Mouse (Mus musculus): ENCODE results near the gene Tmem178b. TPM values are rescaled to one million over a fixed set of nuclear protein-coding genes. Genes with fewer than 3 reads are reported as not detected.

Gene Tmem178b
- polyA plus RNA-seq, 1 experiment from 2014 or later: not detected

DNA sequence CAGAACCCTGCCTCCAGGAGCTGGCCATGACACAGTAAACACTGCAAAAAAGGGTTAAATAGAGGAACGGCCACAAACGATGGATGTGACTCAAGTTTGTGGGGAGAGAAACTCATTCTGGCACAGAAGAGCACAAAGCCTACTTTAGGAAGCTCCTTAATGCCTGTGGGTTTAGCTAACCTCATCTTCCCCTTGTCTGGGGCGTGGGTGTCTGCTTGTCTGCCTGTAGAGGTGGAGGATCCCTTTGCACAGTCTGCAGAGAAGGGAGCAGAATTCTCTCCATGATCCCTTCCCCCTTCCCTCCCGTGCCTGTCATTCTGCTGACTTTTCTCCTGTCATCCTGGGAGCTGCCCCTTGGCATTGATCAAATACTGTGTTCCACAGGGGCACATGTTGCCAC is 304.8 kb downstream of the Tmem178b start:
- H3K36me3 ChIP-seq (ENCODE audit: inconsistent target): no peaks in the 10 kb centered on the region
- H3K4me3 ChIP-seq (ENCODE audit: inconsistent target): no peak overlapping the region
- H3K79me2 ChIP-seq (ENCODE audit: inconsistent target): no peaks in the 10 kb centered on the region
- 41% methylated on average over 4 of the region's 4 CpGs for WGBS (ENCODE audit: missing documents)
- H3K27ac ChIP-seq: no peak overlapping the region

DNA sequence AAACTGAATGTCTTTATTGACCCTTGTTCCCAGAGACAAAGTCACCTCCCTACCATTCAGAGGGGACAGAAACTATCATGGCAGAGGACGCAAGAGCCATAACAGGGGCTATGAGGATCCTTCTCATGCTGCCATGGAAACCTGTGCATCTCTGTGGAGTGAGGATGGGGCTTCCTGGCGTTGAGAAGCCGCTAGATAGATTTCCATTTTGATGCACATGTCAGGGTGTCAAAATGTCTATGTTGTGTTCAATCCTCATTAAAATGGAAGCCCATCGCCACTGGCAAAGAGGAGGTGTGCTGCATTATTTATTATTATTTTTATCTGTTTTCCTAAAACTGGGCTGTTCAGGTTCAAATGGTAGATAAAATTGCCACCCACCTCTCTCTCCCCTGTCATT is 307.5 kb downstream of the Tmem178b start:
- Histone ChIP-seq H3K4me3 (ENCODE audit: inconsistent target) (no peak overlapping the region), H3K36me3 (ENCODE audit: inconsistent target) (no peaks in the 10 kb centered on the region), H3K27ac (no peak overlapping the region), H3K79me2 (ENCODE audit: inconsistent target) (no peaks in the 10 kb centered on the region)
- 93% methylated on average over 4 of the region's 4 CpGs for WGBS (ENCODE audit: missing documents)

DNA sequence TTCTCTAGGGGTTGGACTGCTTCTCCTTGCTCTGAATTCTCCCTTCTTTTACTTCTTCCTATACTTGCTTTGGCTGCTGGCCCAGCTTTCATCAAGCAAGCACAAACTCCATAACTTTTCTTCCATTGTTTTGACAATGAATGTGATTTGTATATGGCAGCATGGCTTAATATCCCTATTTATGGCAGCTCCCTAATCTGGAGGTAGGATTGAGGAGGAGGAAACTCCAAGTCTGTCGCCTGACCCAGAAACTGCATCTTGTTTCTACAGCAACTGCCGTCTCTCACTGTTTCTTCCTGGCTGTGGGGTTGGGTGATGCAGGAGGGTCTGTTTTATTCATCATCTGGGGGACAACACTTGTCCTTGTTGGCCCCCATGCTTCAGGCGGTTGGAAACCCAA is 327.6 kb downstream of the Tmem178b start:
- Histone ChIP-seq H3K79me2 (ENCODE audit: inconsistent target) (no peaks in the 10 kb centered on the region), H3K4me3 (ENCODE audit: inconsistent target) (no peak overlapping the region), H3K27ac (no peak overlapping the region), H3K36me3 (ENCODE audit: inconsistent target) (no peaks in the 10 kb centered on the region)
- WGBS (ENCODE audit: missing documents): 81% methylated on average over 3 of the region's 3 CpGs

DNA sequence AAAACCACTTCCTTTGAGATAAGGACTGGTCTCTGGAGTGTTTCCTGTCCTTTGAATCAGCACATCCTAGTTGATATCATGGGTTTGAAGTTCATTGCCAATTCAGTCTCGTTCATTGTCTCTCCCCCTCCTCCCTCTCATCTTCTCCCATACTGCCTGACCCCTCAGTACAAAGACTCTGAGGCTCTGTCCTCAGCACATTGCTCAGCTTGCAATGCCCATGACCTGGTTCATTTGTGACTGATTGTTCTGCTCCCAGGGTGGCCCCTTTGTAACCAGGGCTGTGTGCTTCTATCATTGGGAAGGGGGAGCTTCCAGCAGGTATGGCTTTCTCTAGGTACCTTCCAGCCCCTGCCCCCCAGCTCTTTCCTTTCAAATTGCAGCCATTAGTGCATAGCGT is 329.5 kb downstream of the Tmem178b start:
- WGBS (ENCODE audit: missing documents): 47% methylated on average over 2 of the region's 2 CpGs
- no peaks in the 10 kb centered on the region for H3K79me2 ChIP-seq (ENCODE audit: inconsistent target)
- H3K27ac ChIP-seq: no peak overlapping the region
- no peaks in the 10 kb centered on the region for H3K36me3 ChIP-seq (ENCODE audit: inconsistent target)
- H3K4me3 ChIP-seq (ENCODE audit: inconsistent target): no peak overlapping the region

GRCm38 (mm10) chr6:40205380-40205779 is 332.3 kb downstream of the Tmem178b start:
- Histone ChIP-seq H3K4me3 (ENCODE audit: inconsistent target) (no peak overlapping the region), H3K79me2 (ENCODE audit: inconsistent target) (no peaks in the 10 kb centered on the region), H3K36me3 (ENCODE audit: inconsistent target) (no peaks in the 10 kb centered on the region), H3K27ac (no peak overlapping the region)
- 77% methylated on average over 2 of the region's 2 CpGs for WGBS (ENCODE audit: missing documents)

GRCm38 (mm10) chr6:40208014-40208413 is 334.9 kb downstream of the Tmem178b start:
- no peaks in the 10 kb centered on the region for H3K36me3 ChIP-seq (ENCODE audit: inconsistent target)
- no peak overlapping the region for H3K27ac ChIP-seq
- WGBS (ENCODE audit: missing documents): 71% methylated on average over 3 of the region's 3 CpGs
- no peak overlapping the region for H3K4me3 ChIP-seq (ENCODE audit: inconsistent target)
- H3K79me2 ChIP-seq (ENCODE audit: inconsistent target): no peaks in the 10 kb centered on the region

DNA sequence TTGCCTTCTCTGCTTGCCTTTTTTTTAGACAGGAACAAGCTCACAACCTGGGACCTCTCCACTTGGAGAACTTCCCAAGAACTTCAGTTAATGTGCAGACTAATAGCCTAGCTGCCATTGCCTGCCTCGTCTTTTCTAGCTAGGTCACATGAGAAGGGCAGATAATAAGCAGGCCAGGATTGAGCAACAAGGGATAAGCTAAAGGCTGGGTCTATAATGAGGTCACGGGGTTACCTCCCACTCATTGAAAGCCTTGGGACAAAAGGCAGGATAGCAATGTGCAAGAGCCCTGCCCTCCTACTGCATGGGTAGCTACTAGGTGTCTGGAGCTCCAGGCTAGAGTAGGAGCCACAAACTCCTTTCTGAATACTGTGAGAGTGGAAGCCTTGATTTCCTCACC is 336.1 kb downstream of the Tmem178b start:
- no peaks in the 10 kb centered on the region for H3K79me2 ChIP-seq (ENCODE audit: inconsistent target)
- no peak overlapping the region for H3K4me3 ChIP-seq (ENCODE audit: inconsistent target)
- no peak overlapping the region for H3K27ac ChIP-seq
- H3K36me3 ChIP-seq (ENCODE audit: inconsistent target): no peaks in the 10 kb centered on the region
- 60% methylated on average over 2 of the region's 2 CpGs for WGBS (ENCODE audit: missing documents)

GRCm38 (mm10) chr6:40217154-40217553 is 344.1 kb downstream of the Tmem178b start:
- Histone ChIP-seq H3K4me3 (ENCODE audit: inconsistent target) (no peak overlapping the region), H3K36me3 (ENCODE audit: inconsistent target) (no peaks in the 10 kb centered on the region), H3K79me2 (ENCODE audit: inconsistent target) (no peaks in the 10 kb centered on the region), H3K27ac (no peak overlapping the region)
- 94% methylated on average over 12 of the region's 12 CpGs for WGBS (ENCODE audit: missing documents)

GRCm38 (mm10) chr6:40217651-40218050 is 344.6 kb downstream of the Tmem178b start:
- no peak overlapping the region for H3K4me3 ChIP-seq (ENCODE audit: inconsistent target)
- WGBS (ENCODE audit: missing documents): 93% methylated on average over 3 of the region's 3 CpGs
- no peak overlapping the region for H3K27ac ChIP-seq
- H3K79me2 ChIP-seq (ENCODE audit: inconsistent target): no peaks in the 10 kb centered on the region
- no peaks in the 10 kb centered on the region for H3K36me3 ChIP-seq (ENCODE audit: inconsistent target)

- no peaks in the 10 kb centered on the region for H3K79me2 ChIP-seq (ENCODE audit: inconsistent target)
- H3K36me3 ChIP-seq (ENCODE audit: inconsistent target): no peaks in the 10 kb centered on the region
These were observed 347.6 kb downstream of the Tmem178b start for GRCm38 (mm10) chr6:40220634-40221120.

GRCm38 (mm10) chr6:40225585-40226280 is 352.7 kb downstream of the Tmem178b start:
- Histone ChIP-seq H3K36me3 (ENCODE audit: inconsistent target) (no peaks in the 10 kb centered on the region), H3K4me3 (ENCODE audit: inconsistent target) (no peak overlapping the region), H3K79me2 (ENCODE audit: inconsistent target) (no peaks in the 10 kb centered on the region), H3K27ac (no peak overlapping the region)
- WGBS (ENCODE audit: missing documents): 83% methylated on average over 11 of the region's 11 CpGs

More at GRCm38 (mm10) chr6:40220634-40221120, 347.6 kb downstream of the Tmem178b start:
- no peak overlapping the region for H3K27ac ChIP-seq
- no peak overlapping the region for H3K4me3 ChIP-seq (ENCODE audit: inconsistent target)

- H3K27ac ChIP-seq: no peak overlapping the region
- WGBS (ENCODE audit: missing documents): 95% methylated on average over 2 of the region's 2 CpGs
- H3K4me3 ChIP-seq (ENCODE audit: inconsistent target): no peak overlapping the region
These were observed 355.9 kb downstream of the Tmem178b start for GRCm38 (mm10) chr6:40228981-40229380.

GRCm38 (mm10) chr6:40229985-40230384 is 356.9 kb downstream of the Tmem178b start:
- no peak overlapping the region for H3K27ac ChIP-seq
- H3K36me3 ChIP-seq (ENCODE audit: inconsistent target): no peaks in the 10 kb centered on the region
- H3K79me2 ChIP-seq (ENCODE audit: inconsistent target): no peaks in the 10 kb centered on the region
- H3K4me3 ChIP-seq (ENCODE audit: inconsistent target): no peak overlapping the region
- 88% methylated on average over 9 of the region's 9 CpGs for WGBS (ENCODE audit: missing documents)

More at GRCm38 (mm10) chr6:40228981-40229380, 355.9 kb downstream of the Tmem178b start:
- Histone ChIP-seq H3K36me3 (ENCODE audit: inconsistent target) (no peaks in the 10 kb centered on the region), H3K79me2 (ENCODE audit: inconsistent target) (no peaks in the 10 kb centered on the region)

DNA sequence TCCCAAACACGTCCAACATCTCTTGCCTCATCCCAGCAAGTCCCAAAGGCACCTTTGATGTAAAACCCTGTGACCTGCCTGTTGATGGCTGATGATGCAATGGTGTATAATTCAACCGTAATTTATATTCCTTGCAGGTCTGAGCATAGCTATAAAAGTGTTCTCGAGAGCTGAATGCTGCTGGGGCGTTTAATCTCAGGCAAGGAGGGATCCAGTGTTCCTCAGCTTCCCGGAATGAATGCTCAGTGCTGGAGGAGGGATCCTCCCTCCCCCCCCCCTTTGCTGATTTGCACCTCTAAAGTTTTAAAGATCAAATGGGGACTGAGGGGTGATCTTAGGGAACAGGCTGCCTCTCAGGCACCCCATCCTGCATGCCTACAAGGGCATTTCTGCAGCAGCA is 361.0 kb downstream of the Tmem178b start:
- Histone ChIP-seq H3K79me2 (ENCODE audit: inconsistent target) (no peaks in the 10 kb centered on the region), H3K4me3 (ENCODE audit: inconsistent target) (no peak overlapping the region), H3K36me3 (ENCODE audit: inconsistent target) (no peaks in the 10 kb centered on the region), H3K27ac (no peak overlapping the region)
- WGBS (ENCODE audit: missing documents): 71% methylated on average over 5 of the region's 5 CpGs

DNA sequence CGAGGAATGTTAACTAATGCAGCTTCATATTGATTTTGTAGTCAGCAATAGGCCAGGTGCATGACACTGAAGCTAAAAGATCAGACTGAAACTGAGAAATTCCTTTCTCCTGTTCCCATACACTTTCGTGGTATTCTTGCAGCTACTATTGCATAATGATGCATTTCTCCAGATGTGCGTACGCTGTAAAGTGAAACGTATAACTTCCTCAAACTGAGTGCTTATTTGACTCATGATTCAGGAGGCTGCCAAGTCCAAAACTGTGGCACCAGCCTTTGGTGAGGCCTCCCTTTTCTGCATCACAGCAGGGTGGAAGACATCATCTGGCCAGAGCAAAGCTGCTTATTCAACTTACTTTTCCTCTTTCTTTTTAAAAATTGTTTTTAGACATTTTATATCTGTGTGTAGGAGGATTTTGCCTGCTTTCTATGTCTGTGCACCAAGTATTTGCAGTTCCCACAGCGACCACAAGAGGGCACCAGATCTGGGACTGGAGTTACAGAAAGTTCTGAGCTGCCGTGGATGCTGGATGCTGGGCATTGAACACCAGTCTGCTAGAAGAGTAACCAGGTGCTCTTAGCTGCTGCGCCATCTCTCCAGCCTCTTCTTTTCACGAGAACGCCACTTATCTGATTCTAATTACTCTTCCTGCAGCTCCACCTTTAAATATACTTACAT is 362.9 kb downstream of the Tmem178b start:
- Histone ChIP-seq H3K36me3 (ENCODE audit: inconsistent target) (no peaks in the 10 kb centered on the region), H3K79me2 (ENCODE audit: inconsistent target) (no peaks in the 10 kb centered on the region), H3K4me3 (ENCODE audit: inconsistent target) (no peak overlapping the region), H3K27ac (no peak overlapping the region)
- WGBS (ENCODE audit: missing documents): 18% methylated on average over 10 of the region's 10 CpGs

Data from macrophage (primary cell).